In genomic region chr1:90800466-90800865, GRCm38 (mm10) we compare ENCODE assay signal across 17 mouse cellular contexts. TPM values are rescaled to one million over a fixed set of nuclear protein-coding genes. Genes with fewer than 3 reads are reported as not detected.
"Had no signal": no experiment of that assay in that cellular context is flagged by ENCODE, and none has a peak within 500 bp of the region (broad histone marks: within the 10 kb centered on the region; RNA-seq: fewer than 3 reads in every experiment).

No protein-coding gene starts in this region.

- H3K9me3 ChIP-seq: megakaryocyte, embryonic 14.5 days; midbrain, embryonic 13.5 days; midbrain, embryonic 15.5 days; neural tube, embryonic 12.5 days; stomach, embryonic 15.5 days had no signal

- DNase-seq: lung, embryonic 14.5 days; lung, postnatal 10 days; right cerebral cortex, postnatal 14 days; thymus, adult 2 months; thymus, postnatal 25 days; thymus, postnatal 4 days had no signal

- H3K27ac ChIP-seq: macrophage; midbrain, embryonic 13.5 days; midbrain, embryonic 15.5 days; neural tube, embryonic 12.5 days; stomach, embryonic 15.5 days; stomach, postnatal 0 days had no signal

- H3K9ac ChIP-seq: lung, embryonic 14.5 days; midbrain, embryonic 13.5 days; midbrain, embryonic 15.5 days; neural tube, embryonic 12.5 days; stomach, embryonic 15.5 days had no signal

- H3K36me3 ChIP-seq: midbrain, embryonic 13.5 days; midbrain, embryonic 15.5 days; neural tube, embryonic 12.5 days had no signal

- ATAC-seq: midbrain, embryonic 13.5 days; midbrain, embryonic 15.5 days had no signal

- H3K4me2 ChIP-seq: lung, embryonic 14.5 days; midbrain, embryonic 11.5 days; midbrain, embryonic 13.5 days; midbrain, embryonic 15.5 days; neural tube, embryonic 12.5 days; stomach, embryonic 15.5 days had no signal

- H3K27me3 ChIP-seq: midbrain, embryonic 13.5 days; midbrain, embryonic 15.5 days; neural tube, embryonic 12.5 days; stomach, embryonic 15.5 days had no signal

- H3K4me1 ChIP-seq: megakaryocyte, embryonic 14.5 days; midbrain, embryonic 13.5 days; midbrain, embryonic 15.5 days; neural tube, embryonic 12.5 days; stomach, embryonic 15.5 days had no signal

- H3K4me3 ChIP-seq: megakaryocyte, embryonic 14.5 days; midbrain, embryonic 13.5 days; midbrain, embryonic 15.5 days; neural tube, embryonic 12.5 days; stomach, embryonic 15.5 days had no signal

RNA-seq across cellular contexts. Expression of gene Col6a3, which starts 43.3 kb away (rescaled TPM):
- total RNA-seq: megakaryocyte progenitor cell, adult 5-6 weeks; monocyte, adult 5-6 weeks; neutrophil, adult 5-6 weeks had no signal
